Mouse (Mus musculus) cerebral cortex, adult 2 months (tissue): ENCODE measurements around the gene Smad9.

ENCODE experiments used
- WGBS: fragments of 180-500 bp; shearing (Covaris S2); methylation state at CpG from one replicate; pipeline ENCODE4 v1.1.7; 2018; 5-methylcytosine and 5-hydroxymethylcytosine counted together

Smad9 gene

DNA sequence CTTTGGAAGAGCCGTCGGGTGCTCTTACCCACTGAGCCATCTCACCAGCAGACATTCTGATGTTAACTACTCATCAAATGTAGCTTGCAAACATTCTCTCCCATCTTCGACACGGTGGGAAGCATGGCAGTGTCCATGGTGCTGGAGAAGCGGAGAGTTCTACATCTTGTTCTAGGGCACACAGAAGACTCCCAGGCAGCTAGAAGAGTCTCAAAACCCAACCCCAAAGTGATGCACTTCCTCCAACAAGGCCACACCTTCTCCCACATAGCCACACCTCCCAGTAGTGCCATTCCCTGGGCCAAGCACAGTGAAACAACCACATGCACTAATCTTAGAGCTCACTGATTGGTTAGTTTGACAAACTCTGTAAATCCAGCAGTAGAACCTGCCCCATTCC, 53.7 kb downstream of the Smad9 start:
- 71% methylated on average over 5 of the region's 5 CpGs for WGBS

DNA sequence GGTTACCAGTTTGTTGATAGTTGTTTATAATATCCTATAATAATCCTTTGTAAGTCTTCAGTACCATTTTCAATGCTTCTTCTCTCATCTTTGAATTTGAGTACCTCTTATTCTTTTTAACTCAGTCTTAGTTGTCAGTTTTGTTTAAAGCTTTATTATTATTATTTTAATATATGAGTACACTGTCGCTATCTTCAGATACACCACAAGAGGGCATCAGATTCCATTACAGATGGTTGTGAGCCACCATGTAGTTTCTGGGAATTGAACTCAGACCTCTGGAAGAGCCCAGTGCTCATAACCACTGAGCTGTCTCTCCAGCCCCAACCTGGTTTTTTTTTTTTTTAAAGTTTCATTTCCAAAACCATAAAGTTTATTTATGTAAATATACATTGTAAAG, 56.2 kb downstream of the Smad9 start:
- 58% methylated on average over 1 of the region's 1 CpGs for WGBS

DNA sequence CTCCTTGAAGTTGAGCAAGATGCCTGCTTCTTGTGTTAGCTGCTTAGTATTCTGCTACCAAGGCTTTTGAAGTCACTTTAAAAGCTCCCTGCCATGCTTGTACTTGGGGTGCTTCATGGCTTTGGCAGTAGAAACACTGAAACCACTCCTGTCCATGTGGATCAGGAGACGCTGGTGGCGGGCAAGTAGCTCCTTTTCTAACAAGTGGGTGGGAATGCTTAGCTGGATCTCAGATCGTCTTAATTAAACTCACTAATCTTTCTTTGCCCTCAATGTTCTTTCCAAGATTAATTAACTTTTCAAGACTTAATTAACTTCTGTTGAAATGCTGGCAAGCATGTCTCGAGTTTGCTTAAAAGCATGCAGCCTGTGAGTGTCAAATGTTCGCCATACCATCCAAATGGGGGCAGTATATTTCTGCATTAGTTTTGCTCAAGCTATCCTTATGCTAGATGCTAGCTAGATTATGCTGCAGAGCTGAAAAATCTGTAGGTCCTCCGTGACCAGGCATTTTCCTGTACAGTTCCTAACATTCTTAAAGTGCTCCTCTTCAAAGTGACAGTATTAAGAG, 58.1 kb downstream of the Smad9 start:
- WGBS, result 45% methylated on average over 6 of the region's 6 CpGs

DNA sequence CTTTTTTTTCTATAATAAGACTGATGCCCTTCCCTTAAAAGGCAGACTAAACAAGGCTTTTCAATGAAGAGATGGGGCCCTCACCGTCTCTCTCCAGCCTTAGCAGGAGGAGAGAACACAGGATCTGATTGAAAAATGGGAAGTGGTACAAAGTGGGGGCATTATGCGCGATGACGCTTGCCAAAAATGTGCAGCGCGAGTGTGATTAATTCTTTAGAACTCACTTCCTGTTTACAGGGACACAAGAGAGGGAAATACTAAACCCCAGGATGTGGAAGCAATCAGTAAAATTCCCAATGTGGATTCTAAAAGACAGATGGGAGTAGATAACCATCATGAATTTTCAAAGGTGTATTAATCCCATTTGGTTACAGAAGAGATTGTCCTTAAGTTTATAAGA, 59.2 kb downstream of the Smad9 start:
- 66% methylated on average over 6 of the region's 6 CpGs for WGBS

DNA sequence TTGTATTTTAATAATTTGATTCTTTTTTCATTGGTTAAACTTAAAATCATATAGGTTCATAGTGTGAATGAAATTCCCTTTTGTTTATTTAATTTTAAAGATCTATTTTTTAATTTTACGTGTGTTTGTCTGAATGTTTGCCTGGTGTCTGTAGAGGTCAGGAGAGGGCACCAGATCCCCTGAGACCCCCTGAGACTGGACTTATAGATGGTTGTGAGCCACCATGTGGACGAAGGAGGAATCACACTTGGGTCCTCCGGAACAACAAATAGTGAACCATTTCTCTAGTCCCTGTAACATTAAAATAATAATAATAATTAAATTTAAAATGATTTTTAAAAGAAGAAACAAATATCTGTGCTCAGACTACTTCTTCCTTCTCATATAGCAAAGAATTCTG, 59.9 kb downstream of the Smad9 start:
- WGBS, result 19% methylated on average over 3 of the region's 3 CpGs

DNA sequence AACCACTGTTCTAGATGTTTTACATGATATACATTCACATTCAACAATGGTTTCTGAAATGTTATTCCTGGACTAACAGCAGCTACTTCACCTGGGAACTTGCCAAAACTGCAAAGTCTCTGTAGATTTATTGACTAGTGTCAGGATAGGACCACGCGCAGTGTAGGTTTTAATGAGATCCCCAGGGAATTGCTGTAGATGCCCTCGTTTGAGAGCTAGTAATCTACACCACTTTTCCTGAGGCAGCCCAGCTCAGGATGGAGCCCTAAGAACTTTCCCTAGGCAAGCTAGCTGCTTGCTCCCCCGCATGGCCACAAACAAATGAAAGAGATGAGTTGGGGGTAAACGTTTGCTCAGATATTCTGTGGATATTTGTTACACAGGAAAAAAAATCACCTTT, 67.1 kb downstream of the Smad9 start:
- WGBS, result 80% methylated on average over 5 of the region's 5 CpGs

DNA sequence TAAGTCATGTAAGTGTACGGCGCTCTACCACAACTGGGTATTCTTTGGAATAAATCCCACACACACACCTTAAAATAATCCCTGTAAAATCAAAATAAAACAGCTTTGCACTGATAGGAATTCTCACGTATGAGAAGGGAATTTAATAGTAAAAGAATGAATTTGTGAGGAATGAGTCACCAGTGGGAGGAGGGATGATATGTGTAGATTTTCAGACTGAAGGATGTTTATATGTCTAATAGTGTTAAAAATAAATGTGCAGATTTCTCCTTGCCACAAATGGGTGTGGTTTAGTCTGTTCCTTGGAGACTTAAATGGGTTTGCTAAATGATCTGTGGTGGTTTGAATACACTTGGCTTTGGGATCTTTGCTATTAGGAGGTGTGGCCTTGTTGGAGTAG, 77.1 kb downstream of the Smad9 start:
- 60% methylated on average over 3 of the region's 3 CpGs for WGBS

DNA sequence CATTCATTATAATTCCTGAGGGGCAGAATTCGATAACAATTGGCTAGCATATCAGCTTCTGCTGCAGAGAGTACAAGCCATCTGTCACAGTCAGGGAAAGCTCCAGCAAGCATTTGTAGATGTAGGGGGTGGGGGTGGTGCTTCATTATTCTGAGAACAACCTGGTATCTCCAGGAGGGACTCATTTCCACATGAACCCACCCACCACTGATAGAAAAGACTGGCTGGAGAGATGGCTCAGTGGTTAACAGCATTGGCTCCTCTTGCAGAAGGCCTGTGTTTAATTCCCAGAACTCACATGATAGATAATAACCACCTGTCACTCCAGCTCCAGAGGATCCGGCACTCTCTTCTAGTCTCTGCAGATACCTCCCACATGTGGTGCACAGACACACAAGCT, 80.0 kb downstream of the Smad9 start:
- 41% methylated on average over 2 of the region's 2 CpGs for WGBS
